Mouse (Mus musculus): ENCODE results near the gene Zfp106. TPM values are rescaled to one million over a fixed set of nuclear protein-coding genes. Genes with fewer than 3 reads are reported as not detected.

Zfp106 gene
- polyA plus RNA-seq, 1 experiment from 2014 or later = 54.5 TPM

DNA sequence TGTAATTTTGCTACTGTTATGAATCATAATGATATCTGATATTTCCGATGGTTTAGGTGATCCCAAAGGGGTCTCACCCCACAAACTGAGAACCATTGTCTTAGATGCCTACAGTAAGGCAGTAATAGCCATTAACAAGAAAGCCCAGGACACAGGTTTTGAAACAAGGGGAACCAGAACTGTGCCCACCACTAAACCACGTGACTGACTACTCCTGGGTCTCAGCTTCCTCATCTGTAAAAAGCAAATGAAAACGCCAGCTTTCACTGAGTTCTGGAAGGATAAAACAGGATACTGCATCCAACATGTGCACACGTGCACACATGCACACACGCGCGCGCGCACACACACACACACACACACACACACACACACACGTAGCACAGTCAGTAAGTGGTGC lies 93.9 kb downstream of the Zfp106 start:
- Histone ChIP-seq H3K9me3 (ENCODE audit: control insufficient read depth, low read length) (no peaks in the 10 kb centered on the region), H3K27me3 (ENCODE audit: control insufficient read depth, insufficient read depth, low read length) (no peaks in the 10 kb centered on the region), H3K4me1 (ENCODE audit: control insufficient read depth, insufficient read depth, low read length) (no peaks in the 10 kb centered on the region), H3K4me2 (ENCODE audit: low read depth, low read length) (no peak overlapping the region), H3K27ac (ENCODE audit: low read depth, low read length) (no peak overlapping the region), H3K9ac (replicated peaks; ENCODE audit: low read depth, low read length) (no peak overlapping the region), H3K4me3 (ENCODE audit: low read depth, low read length) (no peak overlapping the region), H3K36me3 (ENCODE audit: control insufficient read depth, insufficient read depth, low read length) (no peaks in the 10 kb centered on the region)
- 91% methylated on average over 10 of the region's 10 CpGs for WGBS
- no peak for ATAC-seq (ENCODE audit: low read depth)

- Histone ChIP-seq H3K27me3 (ENCODE audit: control insufficient read depth, insufficient read depth, low read length) (no peaks in the 10 kb centered on the region), H3K4me2 (ENCODE audit: low read depth, low read length) (no peak overlapping the region), H3K27ac (ENCODE audit: low read depth, low read length) (no peak overlapping the region), H3K9ac (replicated peaks; ENCODE audit: low read depth, low read length) (no peak overlapping the region), H3K9me3 (ENCODE audit: control insufficient read depth, low read length) (no peaks in the 10 kb centered on the region), H3K4me1 (ENCODE audit: control insufficient read depth, insufficient read depth, low read length) (no peaks in the 10 kb centered on the region), H3K36me3 (ENCODE audit: control insufficient read depth, insufficient read depth, low read length) (no peaks in the 10 kb centered on the region), H3K4me3 (ENCODE audit: low read depth, low read length) (no peak overlapping the region)
- ATAC-seq (ENCODE audit: low read depth) = no peak
- WGBS = 98% methylated on average over 3 of the region's 3 CpGs
These were observed 94.4 kb downstream of the Zfp106 start for GRCm38 (mm10) chr2:120469220-120469619.

DNA sequence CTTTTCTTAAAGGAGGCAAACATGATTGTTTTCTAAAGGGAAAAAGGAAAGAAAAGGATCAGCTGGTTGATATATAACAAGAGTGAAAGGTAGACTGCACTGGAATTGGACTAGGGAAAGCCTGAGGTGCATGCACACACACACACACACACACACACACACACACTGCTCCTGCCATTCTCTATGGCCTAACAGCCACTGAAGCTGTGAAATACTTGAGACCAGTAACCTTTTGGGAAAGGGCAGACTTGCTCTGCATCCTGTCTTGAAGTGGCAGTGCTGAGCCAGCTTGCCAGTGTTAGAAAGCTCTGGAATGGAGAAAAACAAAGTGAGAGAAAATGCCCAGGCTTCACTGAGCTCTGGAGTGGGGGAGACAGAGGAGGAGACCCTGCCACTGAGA lies 95.6 kb downstream of the Zfp106 start:
- Histone ChIP-seq H3K4me1 (ENCODE audit: control insufficient read depth, insufficient read depth, low read length) (no peaks in the 10 kb centered on the region), H3K9me3 (ENCODE audit: control insufficient read depth, low read length) (no peaks in the 10 kb centered on the region), H3K36me3 (ENCODE audit: control insufficient read depth, insufficient read depth, low read length) (no peaks in the 10 kb centered on the region), H3K27me3 (ENCODE audit: control insufficient read depth, insufficient read depth, low read length) (no peaks in the 10 kb centered on the region), H3K4me2 (ENCODE audit: low read depth, low read length) (no peak overlapping the region), H3K27ac (ENCODE audit: low read depth, low read length) (no peak overlapping the region), H3K9ac (replicated peaks; ENCODE audit: low read depth, low read length) (no peak overlapping the region), H3K4me3 (ENCODE audit: low read depth, low read length) (no peak overlapping the region)
- ATAC-seq (ENCODE audit: low read depth) = no peak

- Histone ChIP-seq H3K9me3 (ENCODE audit: control insufficient read depth, low read length) (no peaks in the 10 kb centered on the region), H3K4me2 (ENCODE audit: low read depth, low read length) (no peak overlapping the region), H3K9ac (replicated peaks; ENCODE audit: low read depth, low read length) (no peak overlapping the region), H3K4me3 (ENCODE audit: low read depth, low read length) (no peak overlapping the region), H3K27me3 (ENCODE audit: control insufficient read depth, insufficient read depth, low read length) (no peaks in the 10 kb centered on the region), H3K4me1 (ENCODE audit: control insufficient read depth, insufficient read depth, low read length) (no peaks in the 10 kb centered on the region), H3K36me3 (ENCODE audit: control insufficient read depth, insufficient read depth, low read length) (no peaks in the 10 kb centered on the region), H3K27ac (ENCODE audit: low read depth, low read length) (no peak overlapping the region)
- WGBS = 86% methylated on average over 5 of the region's 5 CpGs
- ATAC-seq (ENCODE audit: low read depth) = no peak
These were observed 98.3 kb downstream of the Zfp106 start for GRCm38 (mm10) chr2:120465397-120465785.

GRCm38 (mm10) chr2:120464732-120465396 lies 98.8 kb downstream of the Zfp106 start:
- Histone ChIP-seq H3K9ac (replicated peaks; ENCODE audit: low read depth, low read length) (no peak overlapping the region), H3K9me3 (ENCODE audit: control insufficient read depth, low read length) (no peaks in the 10 kb centered on the region), H3K4me3 (ENCODE audit: low read depth, low read length) (no peak overlapping the region), H3K27me3 (ENCODE audit: control insufficient read depth, insufficient read depth, low read length) (no peaks in the 10 kb centered on the region), H3K4me2 (ENCODE audit: low read depth, low read length) (no peak overlapping the region), H3K27ac (ENCODE audit: low read depth, low read length) (no peak overlapping the region), H3K4me1 (ENCODE audit: control insufficient read depth, insufficient read depth, low read length) (no peaks in the 10 kb centered on the region), H3K36me3 (ENCODE audit: control insufficient read depth, insufficient read depth, low read length) (no peaks in the 10 kb centered on the region)
- no peak for ATAC-seq (ENCODE audit: low read depth)
- WGBS = 94% methylated on average over 2 of the region's 2 CpGs

DNA sequence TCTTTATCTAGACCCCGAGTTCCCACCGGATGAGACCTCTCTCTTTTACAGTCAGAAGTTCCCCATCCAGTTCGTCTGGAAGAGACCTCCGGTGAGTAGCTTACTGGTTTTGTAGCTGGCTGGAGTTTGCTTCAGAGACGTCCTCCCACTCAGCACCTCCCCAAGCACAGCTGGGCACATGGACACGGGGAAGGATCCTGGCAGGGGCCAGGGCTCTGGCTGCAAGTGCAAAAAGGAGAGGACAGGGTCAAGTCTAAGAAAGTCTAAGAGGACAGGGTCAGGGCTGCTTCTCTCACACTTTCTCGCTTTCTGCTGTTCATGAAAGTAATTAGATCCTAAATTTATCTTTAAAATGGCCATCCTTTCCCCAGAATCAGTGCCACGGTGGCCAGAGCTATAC lies 99.6 kb downstream of the Zfp106 start:
- Histone ChIP-seq H3K4me3 (ENCODE audit: low read depth, low read length) (no peak overlapping the region), H3K27me3 (ENCODE audit: control insufficient read depth, insufficient read depth, low read length) (no peaks in the 10 kb centered on the region), H3K9me3 (ENCODE audit: control insufficient read depth, low read length) (no peaks in the 10 kb centered on the region), H3K36me3 (ENCODE audit: control insufficient read depth, insufficient read depth, low read length) (no peaks in the 10 kb centered on the region), H3K4me1 (ENCODE audit: control insufficient read depth, insufficient read depth, low read length) (no peaks in the 10 kb centered on the region), H3K27ac (ENCODE audit: low read depth, low read length) (no peak overlapping the region), H3K4me2 (ENCODE audit: low read depth, low read length) (no peak overlapping the region), H3K9ac (replicated peaks; ENCODE audit: low read depth, low read length) (no peak overlapping the region)
- no peak for ATAC-seq (ENCODE audit: low read depth)
- WGBS = 75% methylated on average over 8 of the region's 8 CpGs

- H3K9me3 ChIP-seq (ENCODE audit: control insufficient read depth, low read length) = no peaks in the 10 kb centered on the region
- H3K9ac ChIP-seq (replicated peaks; ENCODE audit: low read depth, low read length) = no peak overlapping the region
- no peak overlapping the region for H3K4me2 ChIP-seq (ENCODE audit: low read depth, low read length)
- no peak for ATAC-seq (ENCODE audit: low read depth)
- H3K27ac ChIP-seq (ENCODE audit: low read depth, low read length) = no peak overlapping the region
- H3K4me1 ChIP-seq (ENCODE audit: control insufficient read depth, insufficient read depth, low read length) = no peaks in the 10 kb centered on the region
- WGBS = 92% methylated on average over 7 of the region's 7 CpGs
- H3K27me3 ChIP-seq (ENCODE audit: control insufficient read depth, insufficient read depth, low read length) = no peaks in the 10 kb centered on the region
- H3K36me3 ChIP-seq (ENCODE audit: control insufficient read depth, insufficient read depth, low read length) = no peaks in the 10 kb centered on the region
- no peak overlapping the region for H3K4me3 ChIP-seq (ENCODE audit: low read depth, low read length)
These were observed 100.3 kb downstream of the Zfp106 start for GRCm38 (mm10) chr2:120463328-120463727.

DNA sequence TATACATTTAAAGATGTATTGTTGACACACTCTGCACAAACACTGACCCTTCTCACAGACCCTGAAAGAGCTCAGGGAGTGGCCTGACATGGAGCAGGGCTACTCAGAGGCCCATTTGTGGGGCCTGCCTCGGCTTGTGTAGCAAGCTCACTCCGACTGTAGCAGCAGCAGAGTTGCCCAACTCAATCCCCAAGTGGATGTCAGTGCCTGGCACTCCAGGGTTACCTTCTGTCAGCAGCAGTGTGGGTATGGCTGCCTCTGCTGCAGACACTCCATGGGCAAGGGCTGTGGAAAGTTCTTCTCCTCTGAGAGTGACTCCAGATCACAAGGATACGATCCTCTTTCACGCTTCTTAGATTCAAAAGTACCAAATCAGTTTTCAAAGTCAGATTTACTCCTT lies 103.4 kb downstream of the Zfp106 start:
- Histone ChIP-seq H3K27me3 (ENCODE audit: control insufficient read depth, insufficient read depth, low read length) (no peaks in the 10 kb centered on the region), H3K36me3 (ENCODE audit: control insufficient read depth, insufficient read depth, low read length) (no peaks in the 10 kb centered on the region)
- WGBS = 92% methylated on average over 4 of the region's 4 CpGs

More for the DNA sequence above, 103.4 kb downstream of the Zfp106 start:
- ATAC-seq (ENCODE audit: low read depth) = no peak
- Histone ChIP-seq H3K9me3 (ENCODE audit: control insufficient read depth, low read length) (no peaks in the 10 kb centered on the region), H3K4me3 (ENCODE audit: low read depth, low read length) (no peak overlapping the region), H3K4me1 (ENCODE audit: control insufficient read depth, insufficient read depth, low read length) (no peaks in the 10 kb centered on the region), H3K9ac (replicated peaks; ENCODE audit: low read depth, low read length) (no peak overlapping the region), H3K27ac (ENCODE audit: low read depth, low read length) (no peak overlapping the region), H3K4me2 (ENCODE audit: low read depth, low read length) (no peak overlapping the region)
